Mouse (Mus musculus) embryonic facial prominence, embryonic 15.5 days (tissue): ENCODE measurements at regions not wholly inside any gene's neighbourhood (a gene's known extent, or its start where the extent isn't known, plus 50 kb on each side); places are given as distances from the start of the nearest gene placed in this dataset.

Experiments
- ATAC-seq: fragments of 200-750 bp; cut with Nextera tagmentation; 2 replicates; pipeline ENCODE4 v1.8.0; 2017; ENCODE audit warnings: low read depth, moderate TSS enrichment; ENCODE audit not compliant: insufficient number of reproducible peaks, low FRiP score, low TSS enrichment
- H3K27ac ChIP-seq: fragments of 300-500 bp; sonication (generic); replicated peaks from 2 replicates; pipeline ENCODE4 v1.5.1; 2015; ENCODE audit warnings: mild to moderate bottlenecking, inconsistent platforms
- H3K27me3 ChIP-seq: fragments of 300-500 bp; sonication (generic); 2 replicates; pipeline ENCODE4 v1.6.1; 2015; ENCODE audit warnings: inconsistent platforms
- H3K36me3 ChIP-seq: fragments of 300-500 bp; sonication (generic); 2 replicates; pipeline ENCODE4 v1.6.1; 2015; ENCODE audit warnings: mild to moderate bottlenecking, inconsistent platforms
- H3K4me1 ChIP-seq: fragments of 300-500 bp; sonication (generic); 2 replicates; pipeline ENCODE4 v1.6.1; 2015; ENCODE audit warnings: inconsistent platforms
- H3K4me2 ChIP-seq: fragments of 300-500 bp; sonication (generic); replicated peaks from 2 replicates; pipeline ENCODE4 v1.6.1; 2015; ENCODE audit warnings: mild to moderate bottlenecking, inconsistent platforms
- H3K4me3 ChIP-seq: fragments of 300-500 bp; sonication (generic); replicated peaks from 2 replicates; pipeline ENCODE4 v1.5.1; 2015; ENCODE audit warnings: mild to moderate bottlenecking, inconsistent platforms
- H3K9ac ChIP-seq: fragments of 300-500 bp; sonication (generic); 2 replicates; pipeline ENCODE4 v1.6.1; 2015; ENCODE audit warnings: inconsistent platforms
- H3K9me3 ChIP-seq: fragments of 300-500 bp; sonication (generic); replicated peaks from 2 replicates; pipeline ENCODE4 v1.6.1; 2016; ENCODE audit warnings: inconsistent platforms
- WGBS: fragments of 180-500 bp; shearing (Covaris S2); methylation state at CpG from one replicate; pipeline ENCODE4 v1.1.7; 2015; 5-methylcytosine and 5-hydroxymethylcytosine counted together

DNA sequence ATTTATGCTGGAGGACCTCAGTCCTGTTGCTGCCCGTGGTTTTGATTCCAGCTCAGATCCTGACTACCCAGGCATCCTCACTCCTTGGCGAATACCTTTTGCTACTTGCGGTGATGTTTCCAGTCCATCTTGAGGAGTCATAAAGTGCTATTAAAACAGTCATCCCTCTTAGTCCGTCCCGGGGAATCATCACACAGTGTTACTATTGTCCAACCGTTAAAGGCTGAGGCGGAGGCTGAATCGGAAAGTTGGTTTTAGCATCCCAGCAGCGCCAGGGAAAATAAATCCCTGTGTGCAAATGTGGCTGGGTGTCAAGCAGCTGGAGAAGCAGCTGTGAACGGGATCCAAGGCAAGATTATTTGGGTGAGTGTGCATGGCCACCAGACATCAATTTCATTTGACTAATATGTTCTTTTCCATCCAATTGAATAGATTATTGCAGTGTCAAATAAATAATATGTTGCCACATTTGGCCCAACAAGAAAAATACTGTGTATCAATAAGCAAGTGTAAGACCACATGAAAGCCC is 2564.3 kb upstream of the Gm7489 start:
- no peak overlapping the region for H3K9ac ChIP-seq
- no peak overlapping the region for H3K27ac ChIP-seq
- no peaks in the 10 kb centered on the region for H3K27me3 ChIP-seq
- 0 out of 2 replicates have a peak, but pooled peaks cover 2% of the 10 kb centered on the region for H3K4me1 ChIP-seq
- H3K36me3 ChIP-seq = no peaks in the 10 kb centered on the region
- no peak overlapping the region for H3K4me3 ChIP-seq
- no peaks in the 10 kb centered on the region for H3K9me3 ChIP-seq
- WGBS = 65% methylated on average over 10 of the region's 10 CpGs
- H3K4me2 ChIP-seq = no peak overlapping the region
- ATAC-seq = no peak

- ATAC-seq = no peak
- 39% methylated on average over 5 of the region's 5 CpGs for WGBS
- no peak overlapping the region for H3K4me2 ChIP-seq
- H3K27ac ChIP-seq = no peak overlapping the region
- H3K4me1 ChIP-seq = 0 out of 2 replicates have a peak, but pooled peaks cover 2% of the 10 kb centered on the region
- H3K36me3 ChIP-seq = no peaks in the 10 kb centered on the region
- H3K4me3 ChIP-seq = no peak overlapping the region
- no peaks in the 10 kb centered on the region for H3K27me3 ChIP-seq
- H3K9me3 ChIP-seq = no peaks in the 10 kb centered on the region
- H3K9ac ChIP-seq = no peak overlapping the region
Observed at GRCm38 (mm10) chr15:51323284-51323683, 2561.4 kb upstream of the Gm7489 start.

DNA sequence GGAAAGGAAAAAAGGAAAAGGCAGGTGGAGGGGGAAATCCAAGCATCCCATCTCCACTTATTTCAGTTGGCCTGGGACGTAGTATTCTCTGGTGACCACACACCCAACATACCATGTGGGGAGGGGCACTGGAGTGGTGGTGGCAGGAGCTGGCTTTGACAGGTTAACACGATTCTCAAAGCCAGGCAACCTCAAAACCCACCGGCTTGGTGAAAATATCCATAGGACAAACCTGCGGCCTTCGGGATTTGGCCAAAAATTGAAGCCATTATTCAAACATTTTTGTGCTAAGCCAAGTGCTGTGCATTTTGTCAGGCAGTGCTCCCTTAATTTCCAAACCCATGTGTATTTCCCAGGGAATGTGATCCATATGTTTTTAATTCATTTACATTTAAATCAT is 2560.5 kb upstream of the Gm7489 start:
- WGBS = 44% methylated on average over 5 of the region's 5 CpGs
- no peak for ATAC-seq
- H3K27me3 ChIP-seq = no peaks in the 10 kb centered on the region
- H3K9me3 ChIP-seq = no peaks in the 10 kb centered on the region
- H3K4me3 ChIP-seq = no peak overlapping the region
- 0 out of 2 replicates have a peak, but pooled peaks cover 2% of the 10 kb centered on the region for H3K4me1 ChIP-seq
- no peak overlapping the region for H3K4me2 ChIP-seq
- H3K9ac ChIP-seq = no peak overlapping the region
- no peaks in the 10 kb centered on the region for H3K36me3 ChIP-seq
- H3K27ac ChIP-seq = no peak overlapping the region

- H3K27ac ChIP-seq = no peak overlapping the region
- no peak for ATAC-seq
- no peak overlapping the region for H3K4me3 ChIP-seq
- 0 out of 2 replicates have a peak, but pooled peaks cover 2% of the 10 kb centered on the region for H3K4me1 ChIP-seq
- 61% methylated on average over 5 of the region's 5 CpGs for WGBS
- no peaks in the 10 kb centered on the region for H3K9me3 ChIP-seq
- H3K27me3 ChIP-seq = no peaks in the 10 kb centered on the region
- H3K4me2 ChIP-seq = no peak overlapping the region
- H3K9ac ChIP-seq = no peak overlapping the region
- H3K36me3 ChIP-seq = no peaks in the 10 kb centered on the region
Observed at GRCm38 (mm10) chr15:51327702-51328101, 2557.0 kb upstream of the Gm7489 start.

DNA sequence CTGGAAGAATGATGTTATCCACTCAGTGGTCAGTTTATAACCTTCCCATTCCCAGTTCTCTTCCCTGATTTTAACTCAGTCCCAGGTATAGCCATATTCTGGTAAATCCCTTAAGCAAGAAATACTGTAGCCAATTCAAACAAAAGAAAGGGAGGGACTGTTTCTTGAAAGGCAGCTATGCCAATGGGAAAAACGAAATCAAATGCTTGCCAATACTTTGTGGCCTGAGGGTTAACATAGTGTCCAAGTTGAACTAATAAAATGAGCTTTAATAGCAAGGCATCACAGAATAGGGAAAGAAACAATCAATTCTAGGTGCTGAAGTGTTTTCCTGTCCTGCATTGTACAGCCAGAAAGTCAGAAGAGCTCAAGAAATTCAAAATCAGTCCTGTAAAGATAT is 2548.3 kb upstream of the Gm7489 start:
- no peak overlapping the region for H3K4me2 ChIP-seq
- no peaks in the 10 kb centered on the region for H3K9me3 ChIP-seq
- no peaks in the 10 kb centered on the region for H3K27me3 ChIP-seq
- WGBS = 56% methylated on average over 1 of the region's 1 CpGs
- no peaks in the 10 kb centered on the region for H3K36me3 ChIP-seq
- no peak overlapping the region for H3K27ac ChIP-seq
- H3K9ac ChIP-seq = no peak overlapping the region
- ATAC-seq = no peak
- no peaks in the 10 kb centered on the region for H3K4me1 ChIP-seq
- H3K4me3 ChIP-seq = no peak overlapping the region

DNA sequence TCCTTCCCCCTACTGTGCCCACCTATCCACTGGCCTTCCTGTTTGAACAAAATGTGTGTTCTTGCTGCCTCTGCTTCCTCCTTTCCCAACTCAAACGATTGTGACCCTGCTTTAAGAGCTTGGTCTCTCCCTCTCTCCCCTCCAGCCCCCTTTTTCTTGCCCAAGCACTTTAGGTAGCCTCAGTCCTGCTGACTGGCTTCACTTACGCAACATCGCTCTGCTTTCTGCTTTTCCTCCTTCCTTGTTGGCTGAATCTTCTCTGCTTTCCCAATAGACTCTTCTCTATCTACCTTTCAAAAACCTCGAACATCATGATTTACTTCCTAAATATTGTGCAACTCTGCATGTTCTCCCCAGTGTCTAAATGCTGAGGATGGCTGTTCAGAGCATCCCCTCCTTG is 2538.4 kb upstream of the Gm7489 start:
- no peak overlapping the region for H3K9ac ChIP-seq
- H3K9me3 ChIP-seq = no peaks in the 10 kb centered on the region
- no peaks in the 10 kb centered on the region for H3K27me3 ChIP-seq
- H3K36me3 ChIP-seq = no peaks in the 10 kb centered on the region
- no peak for ATAC-seq
- H3K27ac ChIP-seq = no peak overlapping the region
- no peak overlapping the region for H3K4me2 ChIP-seq
- 84% methylated on average over 4 of the region's 4 CpGs for WGBS
- no peaks in the 10 kb centered on the region for H3K4me1 ChIP-seq
- no peak overlapping the region for H3K4me3 ChIP-seq

GRCm38 (mm10) chr15:51363391-51363790 is 2521.3 kb upstream of the Gm7489 start:
- Histone ChIP-seq H3K4me1 (no peaks in the 10 kb centered on the region), H3K4me3 (no peak overlapping the region), H3K27ac (no peak overlapping the region), H3K9me3 (no peaks in the 10 kb centered on the region), H3K27me3 (no peaks in the 10 kb centered on the region), H3K4me2 (no peak overlapping the region), H3K36me3 (no peaks in the 10 kb centered on the region), H3K9ac (no peak overlapping the region)
- ATAC-seq = no peak
- 66% methylated on average over 7 of the region's 7 CpGs for WGBS

GRCm38 (mm10) chr15:51371162-51371561 is 2513.5 kb upstream of the Gm7489 start:
- ATAC-seq = no peak
- Histone ChIP-seq H3K27ac (no peak overlapping the region), H3K4me2 (no peak overlapping the region), H3K4me1 (no peaks in the 10 kb centered on the region), H3K9ac (no peak overlapping the region), H3K27me3 (no peaks in the 10 kb centered on the region), H3K9me3 (no peaks in the 10 kb centered on the region), H3K4me3 (no peak overlapping the region), H3K36me3 (no peaks in the 10 kb centered on the region)

DNA sequence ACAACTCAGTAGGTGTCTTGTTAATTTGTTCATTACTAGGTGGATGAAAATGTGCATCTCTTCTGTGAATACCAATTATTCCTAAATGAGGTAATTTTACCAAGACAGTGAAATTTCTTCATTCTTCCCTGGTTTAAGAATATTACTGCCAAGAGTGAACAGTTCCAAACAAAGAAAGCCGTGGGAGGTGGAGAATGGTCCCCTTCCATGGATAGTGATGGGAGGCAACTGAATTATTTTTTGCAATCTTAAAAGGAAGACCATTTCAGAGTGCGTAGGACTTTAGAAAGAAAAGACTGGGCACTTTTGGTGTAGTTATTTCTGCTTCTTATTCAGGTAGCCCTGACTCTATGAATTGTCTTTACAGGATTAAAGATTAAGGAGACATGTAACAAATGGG is 2494.3 kb upstream of the Gm7489 start:
- Histone ChIP-seq H3K36me3 (no peaks in the 10 kb centered on the region), H3K9ac (no peak overlapping the region), H3K4me1 (no peaks in the 10 kb centered on the region; the same call in 1 of the 2 replicates), H3K27ac (no peak overlapping the region), H3K4me2 (no peak overlapping the region), H3K9me3 (no peaks in the 10 kb centered on the region), H3K27me3 (no peaks in the 10 kb centered on the region), H3K4me3 (no peak overlapping the region)
- no peak for ATAC-seq
- WGBS = 97% methylated on average over 2 of the region's 2 CpGs

DNA sequence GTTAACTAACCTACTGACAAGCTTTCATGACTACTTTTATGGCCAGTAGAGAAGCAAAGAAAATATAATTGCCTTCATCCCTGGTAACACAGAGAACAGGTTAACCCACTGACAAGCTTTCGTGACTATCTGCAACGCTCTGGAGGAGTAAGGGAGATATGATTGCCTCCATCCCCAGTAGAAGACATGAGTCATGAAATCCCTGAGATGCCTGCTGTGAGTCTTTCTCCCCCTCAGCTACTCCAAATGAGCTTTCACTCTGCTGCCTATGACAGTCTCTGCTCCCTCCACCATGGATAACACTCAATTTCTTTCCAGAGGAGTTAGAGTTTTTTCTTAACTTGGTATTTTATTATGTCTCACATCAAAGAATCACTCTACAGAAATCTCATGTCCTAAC is 2493.4 kb upstream of the Gm7489 start:
- Histone ChIP-seq H3K36me3 (no peaks in the 10 kb centered on the region), H3K4me2 (no peak overlapping the region), H3K27ac (no peak overlapping the region), H3K9me3 (no peaks in the 10 kb centered on the region), H3K27me3 (no peaks in the 10 kb centered on the region), H3K9ac (no peak overlapping the region), H3K4me3 (no peak overlapping the region), H3K4me1 (peaks cover 4% of the 10 kb centered on the region; the same call in 1 of the 2 replicates)
- ATAC-seq = no peak
- WGBS = 82% methylated on average over 2 of the region's 2 CpGs

DNA sequence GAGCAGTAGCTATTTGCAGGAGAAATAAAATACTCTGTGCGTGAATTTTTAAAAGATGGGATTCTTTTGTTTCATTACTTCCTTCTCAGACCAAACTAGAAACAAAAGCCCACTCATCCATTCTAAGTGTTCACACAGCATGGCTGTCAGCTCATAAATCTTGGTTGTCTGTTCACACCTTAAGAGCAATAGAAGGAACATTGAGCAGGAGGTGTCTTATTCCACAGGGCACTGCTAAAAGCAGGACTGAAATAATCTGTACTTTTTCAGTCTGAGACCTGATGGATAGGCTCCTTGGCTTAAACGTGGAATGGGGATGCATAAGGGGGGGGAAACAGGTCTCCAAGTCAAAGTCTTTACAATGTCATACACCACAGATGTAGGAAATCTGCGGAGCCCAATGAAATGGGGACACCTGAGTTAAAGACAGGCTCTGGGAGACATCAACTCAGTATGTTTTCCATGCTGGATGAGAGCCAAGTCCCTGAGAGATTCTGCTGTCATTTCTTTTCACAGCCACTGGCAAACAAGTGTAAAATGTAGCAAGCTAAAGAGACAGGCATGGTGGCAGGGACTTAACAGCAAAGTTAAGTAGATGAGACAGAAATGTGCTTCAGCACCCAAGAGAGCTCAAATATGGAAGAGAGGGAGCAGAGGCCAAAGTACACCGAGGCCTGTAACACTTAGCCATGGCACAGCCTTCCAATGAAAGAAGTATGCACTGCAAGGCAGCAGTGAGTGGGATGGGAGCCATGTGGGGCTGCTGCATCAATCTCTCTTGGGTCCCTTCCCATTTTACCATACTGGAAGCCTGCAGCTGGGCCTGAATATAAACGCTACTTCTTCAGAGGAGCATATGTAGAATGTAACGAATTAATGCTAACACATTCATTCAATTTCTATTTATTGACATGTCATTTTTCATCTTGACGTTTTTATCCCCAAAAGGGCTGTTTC is 2492.0 kb upstream of the Gm7489 start:
- Histone ChIP-seq H3K4me1 (peaks cover 11% of the 10 kb centered on the region), H3K9ac (no peak overlapping the region), H3K9me3 (no peaks in the 10 kb centered on the region), H3K4me3 (no peak overlapping the region), H3K36me3 (no peaks in the 10 kb centered on the region), H3K4me2 (no peak overlapping the region), H3K27me3 (no peaks in the 10 kb centered on the region), H3K27ac (no peak overlapping the region)
- WGBS = 59% methylated on average over 7 of the region's 7 CpGs
- ATAC-seq = no peak
